Mouse (Mus musculus) megakaryocyte, embryonic 14.5 days (primary cell): ENCODE data around the gene Arid3b.

Experiments used
- FLI1 ChIP-seq: IDR thresholded peaks from 2 replicates; pipeline ENCODE4 v1.6.1; 2012; ENCODE audit warnings: low read length, inconsistent platforms, mixed read lengths
- GATA1 ChIP-seq: IDR thresholded peaks from 3 replicates; pipeline ENCODE4 v1.6.1; 2012; ENCODE audit warnings: mixed read lengths, low read length, inconsistent platforms, borderline replicate concordance

DNA sequence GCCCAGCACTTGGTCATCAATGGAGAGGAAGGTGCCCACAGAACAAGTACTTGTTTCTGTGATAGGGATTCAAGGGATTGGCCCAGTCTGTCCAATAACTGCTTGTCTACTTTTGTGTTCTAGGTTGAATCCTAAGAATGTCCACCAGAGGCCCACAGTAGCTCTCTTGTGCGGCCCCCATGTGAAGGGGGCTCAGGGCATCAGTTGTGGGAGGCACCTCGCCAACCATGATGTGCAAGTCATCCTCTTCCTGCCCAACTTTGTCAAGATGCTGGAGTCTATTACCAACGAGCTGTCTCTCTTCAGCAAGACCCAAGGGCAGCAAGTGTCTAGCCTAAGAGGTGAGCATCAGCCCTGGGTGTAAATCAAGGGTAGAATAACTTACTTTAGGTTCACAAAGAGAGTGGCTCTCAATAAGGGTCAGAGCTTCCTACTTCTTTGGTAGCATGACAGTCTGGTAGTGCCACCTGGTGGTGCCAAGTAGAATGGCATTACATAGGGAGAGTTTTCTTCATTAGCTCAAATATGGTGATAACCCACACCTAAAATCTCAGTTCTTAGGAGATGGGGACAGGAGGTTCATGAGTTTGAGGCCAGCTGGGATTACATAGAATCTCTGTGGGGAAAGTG, 92.0 kb downstream of the Arid3b start:
- TF ChIP-seq GATA1 (no peak), FLI1 (no peak)
